Mouse (Mus musculus) intestine, embryonic 15.5 days (tissue): Measurements from ENCODE around the gene Stard9. TPM values are rescaled to one million over a fixed set of nuclear protein-coding genes. Genes with fewer than 3 reads are reported as not detected.
A peak's percentile ranks its signal among the peaks of the same experiment; 100 is the strongest.

ENCODE experiments used
- ATAC-seq: fragments of 200-750 bp; cut with Nextera tagmentation; 2 replicates; pipeline ENCODE4 v1.8.0; 2017; ENCODE audit warnings: moderate TSS enrichment, moderate library complexity
- H3K27ac ChIP-seq: fragments of 300-500 bp; sonication (generic); 2 replicates; pipeline ENCODE4 v1.5.1; 2015; ENCODE audit warnings: mild to moderate bottlenecking, inconsistent platforms
- H3K27me3 ChIP-seq: fragments of 300-500 bp; sonication (generic); replicated peaks from 2 replicates; pipeline ENCODE4 v1.6.1; 2015; ENCODE audit warnings: inconsistent platforms
- H3K36me3 ChIP-seq: fragments of 300-500 bp; sonication (generic); 2 replicates; pipeline ENCODE4 v1.6.1; 2015; ENCODE audit warnings: inconsistent platforms
- H3K4me1 ChIP-seq: fragments of 300-500 bp; sonication (generic); replicated peaks from 2 replicates; pipeline ENCODE4 v1.6.1; 2015; ENCODE audit warnings: inconsistent platforms
- H3K4me2 ChIP-seq: fragments of 300-500 bp; sonication (generic); replicated peaks from 2 replicates; pipeline ENCODE4 v1.6.1; 2015; ENCODE audit warnings: mild to moderate bottlenecking, inconsistent platforms
- H3K4me3 ChIP-seq: fragments of 300-500 bp; sonication (generic); replicated peaks from 2 replicates; pipeline ENCODE4 v1.5.1; 2015; ENCODE audit warnings: inconsistent platforms
- H3K9ac ChIP-seq: fragments of 300-500 bp; sonication (generic); 2 replicates; pipeline ENCODE4 v1.6.1; 2015; ENCODE audit warnings: inconsistent platforms
- H3K9me3 ChIP-seq: fragments of 300-500 bp; sonication (generic); 2 replicates; pipeline ENCODE4 v1.6.1; 2016; ENCODE audit warnings: inconsistent platforms
- WGBS: fragments of 180-500 bp; shearing (Covaris S2); methylation state at CpG from one replicate; pipeline ENCODE4 v1.1.7; 2015; 5-methylcytosine and 5-hydroxymethylcytosine counted together
- polyA plus RNA-seq: library from polyadenylated mRNA; unstranded; fragments of >200 nt; fragmentation: Nextera tagmentation; extraction: Ambion mirVana; gene quantifications from 2 replicates; pipeline ENCODE4 v1.2.1, GENCODE M21; 2015

Stard9 gene
- polyA plus RNA-seq, 1 experiment from 2014 or later, result 2.9 TPM

GRCm38 (mm10) chr2:120731877-120732530 is 103.1 kb downstream of the Stard9 start:
- ATAC-seq, result no peak

GRCm38 (mm10) chr2:120745496-120745895 is 116.6 kb downstream of the Stard9 start:
- ATAC-seq, result no peak
- H3K4me1 ChIP-seq, result no peaks in the 10 kb centered on the region
- WGBS, result 100% methylated on average over 1 of the region's 1 CpGs

More at GRCm38 (mm10) chr2:120731877-120732530, 103.1 kb downstream of the Stard9 start:
- H3K4me1 ChIP-seq, result peaks cover 11% of the 10 kb centered on the region; the same call in 1 of the 2 replicates
- H3K36me3 ChIP-seq, result peaks cover 6% of the 10 kb centered on the region; the same call in 1 of the 2 replicates
- WGBS, result 47% methylated on average over 7 of the region's 7 CpGs
- peak overlapping the region; percentile 96 for H3K27ac ChIP-seq
- no peaks in the 10 kb centered on the region for H3K9me3 ChIP-seq
- H3K4me3 ChIP-seq, result peak overlapping the region; percentile 93
- peak overlapping the region; percentile 94 for H3K4me2 ChIP-seq
- H3K9ac ChIP-seq, result peak overlapping the region; percentile 40; the same call in 1 of the 2 replicates
- H3K27me3 ChIP-seq, result no peaks in the 10 kb centered on the region

GRCm38 (mm10) chr2:120748041-120748440 is 119.1 kb downstream of the Stard9 start:
- H3K27me3 ChIP-seq, result no peaks in the 10 kb centered on the region
- H3K27ac ChIP-seq, result no peak overlapping the region
- no peak overlapping the region for H3K9ac ChIP-seq
- 93% methylated on average over 2 of the region's 2 CpGs for WGBS
- no peak overlapping the region for H3K4me3 ChIP-seq
- H3K4me1 ChIP-seq, result no peaks in the 10 kb centered on the region
- no peaks in the 10 kb centered on the region for H3K9me3 ChIP-seq
- H3K36me3 ChIP-seq, result 0 out of 2 replicates have a peak, but pooled peaks cover 7% of the 10 kb centered on the region
- ATAC-seq, result no peak
- H3K4me2 ChIP-seq, result no peak overlapping the region

More at GRCm38 (mm10) chr2:120745496-120745895, 116.6 kb downstream of the Stard9 start:
- H3K27me3 ChIP-seq, result no peaks in the 10 kb centered on the region
- H3K36me3 ChIP-seq, result 0 out of 2 replicates have a peak, but pooled peaks cover 7% of the 10 kb centered on the region
- H3K4me3 ChIP-seq, result no peak overlapping the region
- H3K4me2 ChIP-seq, result no peak overlapping the region
- no peak overlapping the region for H3K9ac ChIP-seq
- no peak overlapping the region for H3K27ac ChIP-seq
- no peaks in the 10 kb centered on the region for H3K9me3 ChIP-seq

GRCm38 (mm10) chr2:120761922-120762321 is 133.0 kb downstream of the Stard9 start:
- no peak overlapping the region for H3K4me2 ChIP-seq
- H3K27me3 ChIP-seq, result no peaks in the 10 kb centered on the region
- H3K4me3 ChIP-seq, result no peak overlapping the region
- H3K9ac ChIP-seq, result no peak overlapping the region
- H3K9me3 ChIP-seq, result no peaks in the 10 kb centered on the region
- H3K27ac ChIP-seq, result no peak overlapping the region
- no peak for ATAC-seq
- no peaks in the 10 kb centered on the region for H3K36me3 ChIP-seq
- no peaks in the 10 kb centered on the region for H3K4me1 ChIP-seq

GRCm38 (mm10) chr2:120770265-120770935 is 141.5 kb downstream of the Stard9 start:
- WGBS, result 87% methylated on average over 2 of the region's 2 CpGs
- Histone ChIP-seq H3K4me3 (no peak overlapping the region), H3K4me2 (no peak overlapping the region), H3K27me3 (no peaks in the 10 kb centered on the region), H3K9ac (no peak overlapping the region), H3K36me3 (no peaks in the 10 kb centered on the region), H3K4me1 (no peaks in the 10 kb centered on the region), H3K9me3 (no peaks in the 10 kb centered on the region), H3K27ac (no peak overlapping the region)
- no peak for ATAC-seq

Other genes with a start within 250 kb of the Stard9 start
- gene Ganc, start 225.2 kb upstream of the Stard9 start, polyA plus RNA-seq, result 7.3 and 8.5 TPM in 2 replicates
- gene Tmem87a, start 225.0 kb upstream of the Stard9 start, polyA plus RNA-seq, result 10.6 and 11.3 TPM in 2 replicates
- gene Capn3, start 173.1 kb upstream of the Stard9 start, polyA plus RNA-seq, result 0.89 and 1.0 TPM in 2 replicates
- 46.1 and 46.5 TPM in 2 replicates for gene Zfp106, start 65.3 kb upstream of the Stard9 start, polyA plus RNA-seq
- 47.2 and 51.0 TPM in 2 replicates for gene Snap23, start 61.5 kb upstream of the Stard9 start, polyA plus RNA-seq
- gene Haus2, start 19.7 kb upstream of the Stard9 start, polyA plus RNA-seq, result 21.3 and 22.3 TPM in 2 replicates
- gene Lrrc57, start 19.6 kb upstream of the Stard9 start, polyA plus RNA-seq, result 20.3 and 20.5 TPM in 2 replicates
- gene Cdan1, start 221.0 kb downstream of the Stard9 start, polyA plus RNA-seq, result 5.3 and 5.6 TPM in 2 replicates
- 2.2 and 2.6 TPM in 2 replicates for gene Ttbk2, start 221.5 kb downstream of the Stard9 start, polyA plus RNA-seq